Mouse (Mus musculus) megakaryocyte-erythroid progenitor cell, adult 5-6 weeks (primary cell): Measurements from ENCODE around the gene Kcnd3. TPM values are rescaled to one million over a fixed set of nuclear protein-coding genes. Genes with fewer than 3 reads are reported as not detected.

Experiments used
- ATAC-seq: replicated peaks from 2 replicates; pipeline ENCODE4 v1.8.0; 2016; ENCODE audit warnings: mild to moderate bottlenecking, inconsistent platforms; ENCODE audit not compliant: severe bottlenecking, poor library complexity, low FRiP score, low TSS enrichment
- total RNA-seq, 2 experiments: library from RNA; stranded (forward) in 1 of 2; stranded (reverse) in 1 of 2; fragments of 200-1000, 215-1000 nt in 1 of 2; fragments of >200 nt in 1 of 2; fragmentation: Nextera tagmentation in 1 of 2; gene quantifications; 2 replicates each; pipeline ENCODE4 v1.2.3; 2014 to 2017

The Kcnd3 gene
- total RNA-seq, 2 experiments from 2014 or later, result not detected

DNA sequence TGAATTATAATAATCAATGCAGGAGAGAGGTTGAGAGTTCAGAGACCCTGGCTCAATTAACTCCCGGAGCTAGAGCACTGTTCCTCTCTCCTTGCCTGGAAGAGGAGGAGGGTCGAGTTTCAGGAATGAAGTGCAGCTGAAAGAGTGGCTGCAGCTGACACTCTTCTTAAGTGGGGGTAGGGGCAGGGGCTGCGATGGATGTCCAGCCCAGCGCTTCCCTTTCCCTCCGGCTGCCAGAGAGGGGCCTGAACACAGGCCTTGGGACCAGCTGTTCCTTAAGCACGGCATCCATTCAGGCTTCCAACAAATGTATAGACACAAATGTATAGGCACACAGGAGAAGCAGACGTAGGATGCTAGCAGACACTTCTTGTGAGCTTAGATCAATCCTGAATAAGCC is 255.5 kb downstream of the Kcnd3 start:
- ATAC-seq, result no peak

DNA sequence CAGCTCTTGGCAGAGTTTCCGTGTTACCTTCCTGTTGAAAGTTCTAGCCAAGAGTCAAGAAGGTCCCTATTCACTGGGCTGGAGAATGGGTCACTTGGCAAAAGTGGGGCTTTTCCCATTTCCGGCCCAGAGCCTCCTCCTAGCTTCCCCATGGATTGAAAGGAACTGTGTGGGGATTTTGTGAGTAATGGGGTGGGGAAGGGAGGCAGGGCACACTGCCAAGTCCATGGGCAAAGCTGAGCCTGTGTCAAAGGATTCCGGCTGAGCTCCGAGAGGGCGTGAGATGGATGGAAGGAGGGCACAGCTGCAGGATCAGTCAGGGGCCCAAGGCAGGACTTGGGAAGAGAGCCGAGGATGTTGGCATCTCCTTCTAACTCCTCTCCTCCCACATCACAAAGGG is 258.1 kb downstream of the Kcnd3 start:
- ATAC-seq, result no peak

DNA sequence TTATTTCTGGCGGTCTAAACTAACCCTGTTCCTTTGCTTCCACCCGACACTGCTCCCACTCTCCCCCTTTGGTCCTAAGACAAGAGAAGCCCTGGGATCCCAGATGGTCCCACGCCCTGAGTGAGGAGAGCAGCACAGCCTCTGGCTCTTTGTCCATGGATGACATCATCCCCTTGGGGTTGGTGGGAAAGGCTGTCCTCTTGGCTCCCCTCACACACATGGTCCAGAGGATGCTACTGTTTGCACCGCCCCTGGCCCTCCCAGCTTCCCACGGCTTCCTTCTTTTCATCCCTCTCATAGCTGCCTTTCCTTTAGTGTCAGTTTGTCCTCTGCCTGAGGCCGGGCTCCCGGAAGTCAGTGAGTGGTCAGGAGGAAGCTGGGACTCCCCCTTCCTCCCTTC is 259.6 kb downstream of the Kcnd3 start:
- ATAC-seq, result no peak

DNA sequence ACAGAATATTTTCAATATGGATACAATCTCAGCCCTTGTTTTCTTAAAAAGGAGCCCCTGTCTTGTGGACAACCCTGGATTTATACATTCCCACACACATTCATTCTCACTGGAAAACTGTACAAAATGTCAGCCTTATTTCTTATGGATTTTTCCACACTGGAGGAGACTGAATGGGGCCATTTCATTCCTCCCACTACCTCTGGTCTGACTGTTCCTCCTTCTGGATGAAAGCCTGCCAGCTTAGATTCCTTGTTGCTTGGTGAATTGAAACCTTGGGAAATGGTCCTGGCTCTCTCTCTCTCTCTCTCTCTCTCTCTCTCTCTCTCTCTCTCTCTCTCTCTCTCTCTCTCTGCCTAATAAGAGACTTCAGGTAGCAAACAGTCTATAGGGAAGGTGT is 260.7 kb downstream of the Kcnd3 start:
- no peak for ATAC-seq

DNA sequence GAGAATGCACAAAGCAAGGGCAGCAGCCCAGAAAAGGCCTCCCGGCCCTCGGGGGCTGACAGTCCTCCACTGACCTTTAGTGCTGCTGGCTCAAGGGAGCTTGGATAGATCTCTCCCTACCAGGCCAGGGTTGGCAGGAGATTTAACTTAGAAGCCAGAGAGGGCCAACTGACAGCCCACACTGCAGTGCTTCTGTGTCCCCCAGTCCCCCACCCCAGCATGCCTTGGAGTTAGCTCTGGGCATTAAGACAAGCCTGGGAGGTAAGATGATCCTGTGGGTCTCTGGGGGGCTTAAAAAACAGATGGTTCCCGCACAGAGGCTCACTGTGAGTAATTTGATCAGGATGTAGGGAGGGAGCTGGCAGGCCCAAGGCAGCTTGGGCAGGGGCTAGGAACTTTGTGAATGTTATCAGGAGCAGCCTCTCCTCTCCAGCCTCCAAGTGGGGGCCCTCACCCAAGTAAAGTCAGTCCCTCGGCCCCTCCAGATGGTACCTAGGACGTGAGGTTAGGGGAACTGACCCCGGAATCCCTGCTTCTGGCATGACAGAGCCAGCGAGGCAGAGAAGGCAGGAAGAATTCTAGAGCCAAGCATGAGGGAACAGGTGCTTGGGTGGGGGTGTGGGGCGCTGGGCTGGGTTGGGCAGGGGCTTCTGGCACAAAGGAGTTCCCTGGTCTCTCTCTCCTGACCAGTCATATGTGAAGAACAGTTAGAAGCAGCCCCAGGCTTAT is 262.1 kb downstream of the Kcnd3 start:
- ATAC-seq, result no peak

DNA sequence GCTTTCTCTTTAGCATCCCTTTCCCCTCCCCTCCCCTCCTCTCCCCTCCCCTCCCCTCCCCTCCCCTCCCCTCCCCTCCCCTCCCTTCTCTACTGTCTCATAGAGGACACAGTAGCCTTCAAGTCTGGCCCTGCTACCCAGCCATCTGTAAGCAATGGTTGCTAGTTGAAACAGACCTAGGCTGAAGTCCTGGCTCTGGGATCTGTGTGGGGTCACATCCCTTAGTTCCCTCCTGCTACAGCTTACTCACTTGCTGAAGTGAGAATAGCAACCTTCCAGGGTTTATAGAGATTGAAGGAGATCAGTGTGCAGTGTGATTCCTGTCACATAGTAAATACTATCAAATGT is 262.7 kb downstream of the Kcnd3 start:
- no peak for ATAC-seq

DNA sequence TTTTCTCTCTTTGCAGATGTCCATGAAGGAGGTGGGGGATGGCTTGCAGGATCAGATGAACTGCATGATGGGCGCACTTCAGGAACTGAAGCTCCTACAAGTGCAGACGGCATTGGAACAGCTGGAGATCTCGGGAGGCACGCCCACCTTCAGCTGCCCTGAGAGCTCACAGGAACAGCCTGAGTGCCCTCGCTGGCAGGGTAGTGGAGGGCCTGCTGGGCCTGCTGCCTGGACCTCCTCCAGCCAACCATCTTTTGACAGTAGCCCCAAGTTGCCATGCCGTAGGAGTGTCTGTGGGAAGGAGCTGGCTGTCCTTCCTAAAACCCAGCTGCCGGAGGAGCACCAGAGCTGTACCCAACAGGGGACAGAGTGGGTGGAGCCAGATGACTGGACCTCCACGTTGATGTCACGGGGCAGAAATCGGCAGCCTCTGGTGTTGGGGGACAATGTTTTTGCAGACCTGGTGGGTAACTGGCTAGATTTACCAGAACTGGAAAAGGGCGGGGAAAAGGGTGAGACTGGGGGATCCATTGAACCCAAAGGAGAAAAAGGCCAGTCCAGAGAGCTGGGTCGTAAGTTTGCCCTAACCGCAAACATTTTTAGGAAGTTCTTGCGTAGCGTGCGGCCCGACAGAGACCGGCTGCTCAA is 264.3 kb downstream of the Kcnd3 start:
- ATAC-seq, result no peak

DNA sequence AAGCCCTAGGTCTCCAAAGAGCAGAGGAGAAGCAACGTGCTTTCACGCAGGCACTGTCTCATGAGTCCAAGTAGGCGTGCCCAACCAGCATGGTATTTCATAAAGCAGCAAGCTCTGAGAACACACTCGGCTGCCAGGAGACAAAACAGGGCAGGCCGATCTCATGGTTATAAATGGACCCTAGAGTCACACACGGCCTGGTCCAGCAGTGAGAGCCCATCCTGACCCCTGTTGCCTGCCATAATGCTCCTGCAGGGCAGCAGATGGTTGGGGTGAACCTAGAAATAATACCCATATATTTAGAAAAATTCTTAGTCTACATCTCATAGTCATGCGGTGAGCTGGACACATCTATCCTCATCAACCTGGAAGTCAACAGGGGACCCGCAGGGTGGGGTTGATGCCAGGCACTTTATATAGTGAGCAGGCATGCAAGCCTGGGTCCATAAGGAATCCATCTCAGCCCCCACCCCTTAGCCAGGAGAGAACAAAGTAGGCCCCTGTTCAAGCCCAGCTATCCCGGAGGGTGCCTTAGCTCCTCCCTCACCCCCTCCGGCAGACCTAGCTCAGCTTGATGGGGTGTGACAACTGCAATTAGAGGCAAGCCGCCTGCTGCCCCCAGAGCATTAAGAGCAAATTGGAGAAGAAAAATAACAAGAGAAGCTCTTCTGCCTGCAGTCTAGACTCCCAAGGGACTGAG is 265.9 kb downstream of the Kcnd3 start:
- ATAC-seq, result no peak

DNA sequence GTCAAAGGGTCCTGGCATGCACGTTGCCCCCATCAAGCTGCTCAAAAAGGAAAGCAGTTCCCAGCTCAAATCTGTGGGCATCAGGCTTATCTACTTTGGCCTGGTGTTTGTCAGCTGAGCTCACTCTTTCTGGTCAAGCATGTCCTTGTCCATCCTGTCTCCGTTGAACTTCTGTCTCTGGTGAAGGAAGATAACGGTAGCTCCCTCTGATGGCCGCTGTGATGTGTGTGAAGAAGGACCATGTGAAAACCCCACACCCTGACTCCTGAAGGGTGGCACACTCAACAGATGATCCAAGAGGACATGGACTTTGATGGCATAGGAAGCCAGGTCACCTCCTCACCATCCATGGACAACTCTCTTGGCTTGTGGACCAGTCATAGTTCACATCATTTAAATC is 266.6 kb downstream of the Kcnd3 start:
- ATAC-seq, result no peak

DNA sequence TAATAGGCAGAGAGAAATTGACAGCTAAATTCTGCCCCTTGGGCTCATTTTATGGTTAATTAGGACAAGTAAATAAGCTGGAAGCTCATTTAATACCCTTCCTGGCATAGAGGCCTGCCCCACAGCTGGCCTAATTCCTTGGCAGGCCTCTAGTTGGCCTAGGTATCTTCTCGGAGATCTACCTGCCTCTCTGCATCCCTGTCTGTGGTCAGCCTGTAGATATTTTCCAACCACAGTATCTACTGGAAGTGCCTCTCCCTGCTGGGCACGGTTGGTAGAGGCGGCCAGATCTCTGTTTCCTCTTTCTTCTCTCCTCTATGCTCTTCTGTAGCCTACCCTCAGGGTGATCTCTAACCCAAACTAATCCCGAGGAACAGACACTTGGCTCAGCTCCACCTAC is 267.8 kb downstream of the Kcnd3 start:
- ATAC-seq, result no peak

DNA sequence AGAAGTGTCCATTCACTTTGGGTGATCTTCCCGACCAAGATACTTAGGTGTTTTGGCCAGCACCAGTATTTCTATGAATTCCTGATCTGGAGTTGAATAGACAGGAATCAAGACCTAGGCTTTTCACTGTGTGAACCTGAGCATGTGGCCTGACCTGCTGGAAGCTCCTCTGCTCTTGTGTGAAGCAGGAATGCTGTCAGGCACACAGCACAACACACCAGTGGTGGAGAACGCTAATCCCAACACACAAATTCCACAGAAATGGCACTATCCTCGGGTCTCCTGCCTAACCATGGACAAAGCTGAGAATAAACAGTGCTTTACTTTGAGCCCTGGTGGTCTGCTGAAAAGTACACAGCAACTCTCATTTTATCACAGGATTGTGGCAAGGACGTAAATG is 268.4 kb downstream of the Kcnd3 start:
- no peak for ATAC-seq

DNA sequence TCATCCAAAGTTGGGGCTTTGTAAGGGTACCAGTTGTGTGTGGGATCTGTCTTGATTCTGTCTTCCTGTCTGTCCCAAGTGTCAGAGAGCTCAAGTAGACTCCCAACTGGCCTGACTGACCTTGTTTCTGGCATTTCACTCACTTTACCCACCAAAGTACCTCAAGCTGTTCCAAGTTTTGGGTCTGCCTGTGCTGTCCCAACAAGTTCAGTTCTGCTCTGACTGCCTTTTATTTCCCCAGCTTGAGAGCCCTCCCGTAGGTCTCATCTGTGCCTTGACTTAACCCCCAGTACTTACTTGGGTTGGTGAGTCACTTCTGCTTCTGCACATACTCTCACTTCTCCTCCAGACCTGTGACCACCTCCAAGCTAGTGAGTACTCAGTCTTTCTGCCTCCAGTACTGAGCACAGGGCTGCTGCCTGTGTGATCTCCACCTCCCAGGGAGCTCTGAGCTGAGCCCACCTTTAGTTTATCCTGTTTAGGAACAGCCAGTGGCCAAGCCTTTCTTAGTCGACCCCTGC is 269.6 kb downstream of the Kcnd3 start:
- ATAC-seq, result no peak

DNA sequence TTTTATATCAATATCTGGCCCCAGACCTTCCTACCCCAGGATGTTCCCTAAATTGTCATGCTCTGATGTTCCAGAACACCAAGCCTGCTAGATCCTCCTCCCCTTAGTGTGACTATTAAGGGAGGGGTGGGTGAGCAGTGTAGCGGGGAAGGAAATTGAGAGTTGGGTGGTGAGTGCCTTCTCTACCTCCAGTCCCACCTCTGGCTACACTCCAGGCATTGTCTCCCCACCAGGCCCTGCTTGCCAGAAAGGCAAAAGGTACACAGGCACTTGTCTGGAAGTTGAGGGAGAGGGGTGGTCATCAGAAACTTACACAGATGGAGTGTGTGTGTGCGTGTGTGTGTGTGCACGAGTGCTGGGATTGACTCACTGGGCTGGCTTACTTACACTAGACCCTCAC is 270.4 kb downstream of the Kcnd3 start:
- ATAC-seq, result no peak

Other genes starting within 250 kb of the Kcnd3 start
- 23.4 and 30.2 TPM in 2 replicates for gene Ddx20, start 235.2 kb downstream of the Kcnd3 start, total RNA-seq (2014; fragmentation: Nextera tagmentation)
- 52.0 and 54.2 TPM in 2 replicates for gene Ddx20, start 235.2 kb downstream of the Kcnd3 start, total RNA-seq (2017)